Mouse (Mus musculus) gastrocnemius, postnatal 14 days (tissue): ENCODE measurements at regions not wholly inside any gene's neighbourhood (a gene's known extent, or its start where the extent isn't known, plus 50 kb on each side); places are given as distances from the start of the nearest gene placed in this dataset.

Experiments
- DNase-seq: peaks from one replicate; pipeline ENCODE4 v3.0.0; 2021; ENCODE audit warnings: mixed read lengths
- intact Hi-C: fragments of 180-260 bp; cut with DNase I; formaldehyde crosslinking; loops from one replicate; pipeline ENCODE4 v1.15.1; 2025; ENCODE audit warnings: low total_unique reads

GRCm38 (mm10) chr14:107727234-107727633 is 1186.7 kb downstream of the Slitrk1 start:
- intact Hi-C loops = no loop called here
- DNase-seq = no peak

- DNase-seq = no peak
- intact Hi-C loops = no loop called here
Measured at GRCm38 (mm10) chr14:107688349-107688748, 1225.6 kb downstream of the Slitrk1 start.

GRCm38 (mm10) chr14:107687261-107688019 is 1226.5 kb downstream of the Slitrk1 start:
- intact Hi-C loops = no loop called here
- DNase-seq = no peak

GRCm38 (mm10) chr14:107656595-107656994 is 1257.4 kb downstream of the Slitrk1 start:
- DNase-seq = no peak
- intact Hi-C loops = no loop called here

GRCm38 (mm10) chr14:107615466-107615865 is 1298.5 kb downstream of the Slitrk1 start:
- intact Hi-C loops = no loop called here
- no peak for DNase-seq

GRCm38 (mm10) chr14:107614348-107614747 is 1299.6 kb downstream of the Slitrk1 start:
- peak; percentile 7 for DNase-seq
- intact Hi-C loops = no loop called here

- intact Hi-C loops = no loop called here
- DNase-seq = no peak
Measured at GRCm38 (mm10) chr14:107603198-107603597, 1310.8 kb downstream of the Slitrk1 start.

GRCm38 (mm10) chr14:107586715-107587114 is 1327.2 kb downstream of the Slitrk1 start:
- intact Hi-C loops = no loop called here
- DNase-seq = no peak

GRCm38 (mm10) chr14:107584252-107584651 is 1329.7 kb downstream of the Slitrk1 start:
- intact Hi-C loops = no loop called here
- no peak for DNase-seq

- DNase-seq = no peak
- intact Hi-C loops = no loop called here
Measured at GRCm38 (mm10) chr14:107570676-107571075, 1343.3 kb downstream of the Slitrk1 start.

GRCm38 (mm10) chr14:107568496-107568895 is 1345.5 kb downstream of the Slitrk1 start:
- DNase-seq = no peak
- intact Hi-C loops = no loop called here
